Mouse (Mus musculus): ENCODE results near the gene Map2. TPM values are rescaled to one million over a fixed set of nuclear protein-coding genes. Genes with fewer than 3 reads are reported as not detected.

Map2 gene
- 1.8 and 4.7 TPM in 2 replicates for total RNA-seq (2012; rRNA removed)

DNA sequence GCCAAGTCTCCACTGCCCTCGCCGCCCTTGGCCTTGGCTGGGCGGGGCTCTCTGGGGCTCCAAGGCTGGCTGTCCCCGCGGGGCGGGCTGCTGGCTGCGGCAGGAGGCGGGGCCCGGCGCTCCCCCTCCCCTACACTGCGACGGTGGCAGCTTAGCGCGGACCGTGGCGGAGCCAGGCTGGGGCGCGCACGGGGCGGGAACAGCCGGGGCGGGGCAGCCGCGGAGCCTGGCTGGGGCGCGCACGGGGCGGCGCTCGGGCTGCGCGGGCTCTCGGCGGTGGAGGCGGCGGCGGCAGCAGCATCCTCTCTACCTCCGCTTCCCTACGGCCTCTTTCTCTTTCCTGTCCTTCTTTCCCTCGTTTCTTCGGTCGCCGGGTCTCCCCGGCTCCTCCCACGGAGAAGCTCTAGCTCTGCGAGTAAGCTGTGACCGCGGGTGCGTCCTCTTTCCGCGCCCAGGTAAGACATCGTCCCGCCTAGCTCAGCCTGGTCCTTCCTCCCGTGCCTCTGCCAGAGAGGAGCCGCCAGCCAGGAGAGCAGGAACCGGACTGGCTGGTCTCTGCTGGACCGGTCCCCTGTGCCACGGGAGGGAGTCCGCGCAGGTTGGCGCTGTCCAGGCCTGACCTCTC is at the start of gene Map2:
Map2 (plus strand) TSS at position 233 of the 625 bp plus-strand sequence.
- Histone ChIP-seq H3K4me1 (ENCODE audit: control insufficient read depth in 2 of 2, insufficient read depth in 2 of 2, low read length in 2 of 2, poor library complexity in 1 of 2) (peaks cover 0 to 7% of the 10 kb centered on the region in 2 experiments; a peak in 2 of 4 replicates), H3K36me3 (ENCODE audit: control insufficient read depth, insufficient read depth, low read length, poor library complexity, severe bottlenecking) (no peaks in the 10 kb centered on the region), H3K27ac (ENCODE audit: insufficient read depth, low read depth, low read length, poor library complexity, severe bottlenecking) (no peak within 1 kb of the TSS), H3K9me3 (ENCODE audit: control insufficient read depth, insufficient read depth, low read depth, low read length) (no peaks in the 10 kb centered on the region), H3K9ac (ENCODE audit: insufficient read depth, low read depth, low read length, poor library complexity, severe bottlenecking) (peak within 1 kb of the TSS; percentile 64), H3K4me3 (ENCODE audit: insufficient read depth in 1 of 2, low read depth in 1 of 2, low read length in 2 of 2, poor library complexity in 1 of 2, severe bottlenecking in 1 of 2) (peak within 1 kb of the TSS; percentile 79 to 96)
- in situ Hi-C loops (cut with MboI; ENCODE audit: low sequenced_read_pairs in 2 of 2, unreplicated experiment in 2 of 2) = no loop called here
- no peak for TF ChIP-seq ZNF384 (IDR thresholded peaks at IDR 0.05; ENCODE audit: low read depth, low read length)
- no peak for TF ChIP-seq MAFK (IDR thresholded peaks at IDR 0.05; ENCODE audit: insufficient read depth, low read depth, low read length)
- TF ChIP-seq HCFC1 (IDR thresholded peaks at IDR 0.05; ENCODE audit: borderline replicate concordance, insufficient read depth, low read length) = no peak
- no peak for TF ChIP-seq ZC3H11A (IDR thresholded peaks at IDR 0.05; ENCODE audit: borderline replicate concordance, low read depth, low read length)
- TF ChIP-seq CHD2 (IDR thresholded peaks at IDR 0.05; ENCODE audit: low read depth, low read length) = no peak
- DNase-seq (ENCODE audit: low read depth, low spot score) = peak; percentile 56

DNA sequence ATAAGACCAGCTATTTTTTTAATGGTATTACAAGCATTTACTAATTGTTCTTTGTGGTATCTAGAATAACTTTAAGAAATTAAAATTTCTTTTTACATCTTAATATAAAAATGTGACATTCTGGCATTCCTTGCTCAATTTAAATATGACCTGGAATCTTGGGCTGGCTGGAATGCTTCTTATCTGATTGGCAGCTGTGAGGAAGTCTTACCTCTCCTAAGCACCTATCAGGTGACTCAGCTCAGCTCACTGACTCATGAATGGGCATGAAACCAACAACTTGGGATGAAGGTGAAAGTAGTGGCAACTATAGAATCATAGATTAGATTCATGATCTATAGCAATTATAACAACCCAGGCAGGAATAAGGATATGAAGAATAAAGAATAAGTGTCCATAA is 42.1 kb upstream of the Map2 start:
- Histone ChIP-seq H3K9ac (ENCODE audit: insufficient read depth, low read depth, low read length, poor library complexity, severe bottlenecking) (no peak overlapping the region), H3K4me1 (ENCODE audit: control insufficient read depth in 2 of 2, insufficient read depth in 2 of 2, low read length in 2 of 2, poor library complexity in 1 of 2) (no peaks in the 10 kb centered on the region), H3K4me3 (ENCODE audit: insufficient read depth in 1 of 2, low read depth in 1 of 2, low read length in 2 of 2, poor library complexity in 1 of 2, severe bottlenecking in 1 of 2) (no peak overlapping the region), H3K36me3 (ENCODE audit: control insufficient read depth, insufficient read depth, low read length, poor library complexity, severe bottlenecking) (no peaks in the 10 kb centered on the region), H3K9me3 (ENCODE audit: control insufficient read depth, insufficient read depth, low read depth, low read length) (no peaks in the 10 kb centered on the region), H3K27ac (ENCODE audit: insufficient read depth, low read depth, low read length, poor library complexity, severe bottlenecking) (no peak overlapping the region)
- in situ Hi-C loops (cut with MboI; ENCODE audit: low sequenced_read_pairs in 2 of 2, unreplicated experiment in 2 of 2) = no loop called here
- TF ChIP-seq HCFC1 (IDR thresholded peaks at IDR 0.05; ENCODE audit: borderline replicate concordance, insufficient read depth, low read length) = no peak
- no peak for TF ChIP-seq MAFK (IDR thresholded peaks at IDR 0.05; ENCODE audit: insufficient read depth, low read depth, low read length)
- TF ChIP-seq ZC3H11A (IDR thresholded peaks at IDR 0.05; ENCODE audit: borderline replicate concordance, low read depth, low read length) = no peak
- TF ChIP-seq CHD2 (IDR thresholded peaks at IDR 0.05; ENCODE audit: low read depth, low read length) = no peak
- no peak for TF ChIP-seq ZNF384 (IDR thresholded peaks at IDR 0.05; ENCODE audit: low read depth, low read length)
- no peak for DNase-seq (ENCODE audit: low read depth, low spot score)

DNA sequence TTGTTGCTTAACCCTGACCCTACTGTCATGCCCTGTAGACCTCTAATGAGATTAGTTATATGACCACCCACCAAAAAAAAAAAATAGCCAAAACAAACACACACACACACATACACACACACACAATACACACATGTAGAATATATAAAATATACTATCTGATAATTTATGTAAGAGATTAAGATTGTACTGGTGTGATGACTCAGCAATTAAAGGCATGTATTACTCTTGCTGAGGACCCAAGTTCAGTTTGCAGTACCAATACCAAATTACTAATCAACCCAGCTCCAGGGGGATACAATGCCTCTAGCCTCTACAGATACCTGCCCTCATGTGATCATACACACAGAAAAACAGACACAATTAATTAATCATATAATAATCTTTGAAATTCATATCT is 39.7 kb upstream of the Map2 start:
- Histone ChIP-seq H3K36me3 (ENCODE audit: control insufficient read depth, insufficient read depth, low read length, poor library complexity, severe bottlenecking) (no peaks in the 10 kb centered on the region), H3K9ac (ENCODE audit: insufficient read depth, low read depth, low read length, poor library complexity, severe bottlenecking) (no peak overlapping the region), H3K9me3 (ENCODE audit: control insufficient read depth, insufficient read depth, low read depth, low read length) (no peaks in the 10 kb centered on the region), H3K27ac (ENCODE audit: insufficient read depth, low read depth, low read length, poor library complexity, severe bottlenecking) (no peak overlapping the region), H3K4me3 (ENCODE audit: insufficient read depth in 1 of 2, low read depth in 1 of 2, low read length in 2 of 2, poor library complexity in 1 of 2, severe bottlenecking in 1 of 2) (no peak overlapping the region), H3K4me1 (ENCODE audit: control insufficient read depth in 2 of 2, insufficient read depth in 2 of 2, low read length in 2 of 2, poor library complexity in 1 of 2) (no peaks in the 10 kb centered on the region)
- TF ChIP-seq MAFK (IDR thresholded peaks at IDR 0.05; ENCODE audit: insufficient read depth, low read depth, low read length) (peak; percentile 71), CHD2 (IDR thresholded peaks at IDR 0.05; ENCODE audit: low read depth, low read length) (no peak)
- in situ Hi-C loops (cut with MboI; ENCODE audit: low sequenced_read_pairs in 2 of 2, unreplicated experiment in 2 of 2) = no loop called here
- no peak for DNase-seq (ENCODE audit: low read depth, low spot score)

DNA sequence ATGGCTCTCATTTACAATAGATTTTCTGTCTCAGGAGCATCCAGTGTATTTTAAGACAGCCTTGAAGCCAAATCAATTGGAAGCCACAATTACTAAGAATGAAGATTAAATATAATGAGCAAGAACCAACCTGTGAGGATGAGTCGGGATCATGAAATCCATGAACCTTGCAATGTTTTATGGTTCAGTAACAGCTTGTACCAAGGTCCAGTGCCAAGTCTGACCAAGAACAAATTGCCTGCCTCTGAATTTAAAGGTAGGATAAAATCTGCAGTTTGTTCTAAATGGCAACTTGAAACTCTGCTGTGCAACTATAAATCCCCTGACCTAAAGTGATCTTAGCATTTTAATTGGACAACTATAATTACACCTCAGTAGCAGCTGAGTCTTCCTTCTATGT is 34.4 kb upstream of the Map2 start:
- Histone ChIP-seq H3K4me1 (ENCODE audit: control insufficient read depth in 2 of 2, insufficient read depth in 2 of 2, low read length in 2 of 2, poor library complexity in 1 of 2) (no peaks in the 10 kb centered on the region), H3K9me3 (ENCODE audit: control insufficient read depth, insufficient read depth, low read depth, low read length) (no peaks in the 10 kb centered on the region), H3K9ac (ENCODE audit: insufficient read depth, low read depth, low read length, poor library complexity, severe bottlenecking) (no peak overlapping the region), H3K4me3 (ENCODE audit: insufficient read depth in 1 of 2, low read depth in 1 of 2, low read length in 2 of 2, poor library complexity in 1 of 2, severe bottlenecking in 1 of 2) (no peak overlapping the region), H3K27ac (ENCODE audit: insufficient read depth, low read depth, low read length, poor library complexity, severe bottlenecking) (no peak overlapping the region), H3K36me3 (ENCODE audit: control insufficient read depth, insufficient read depth, low read length, poor library complexity, severe bottlenecking) (no peaks in the 10 kb centered on the region)
- no peak for DNase-seq (ENCODE audit: low read depth, low spot score)
- in situ Hi-C loops (cut with MboI; ENCODE audit: low sequenced_read_pairs in 2 of 2, unreplicated experiment in 2 of 2) = no loop called here
- TF ChIP-seq CHD2 (IDR thresholded peaks at IDR 0.05; ENCODE audit: low read depth, low read length) = no peak
- TF ChIP-seq ZC3H11A (IDR thresholded peaks at IDR 0.05; ENCODE audit: borderline replicate concordance, low read depth, low read length) = no peak
- no peak for TF ChIP-seq ZNF384 (IDR thresholded peaks at IDR 0.05; ENCODE audit: low read depth, low read length)
- no peak for TF ChIP-seq MAFK (IDR thresholded peaks at IDR 0.05; ENCODE audit: insufficient read depth, low read depth, low read length)
- no peak for TF ChIP-seq HCFC1 (IDR thresholded peaks at IDR 0.05; ENCODE audit: borderline replicate concordance, insufficient read depth, low read length)

DNA sequence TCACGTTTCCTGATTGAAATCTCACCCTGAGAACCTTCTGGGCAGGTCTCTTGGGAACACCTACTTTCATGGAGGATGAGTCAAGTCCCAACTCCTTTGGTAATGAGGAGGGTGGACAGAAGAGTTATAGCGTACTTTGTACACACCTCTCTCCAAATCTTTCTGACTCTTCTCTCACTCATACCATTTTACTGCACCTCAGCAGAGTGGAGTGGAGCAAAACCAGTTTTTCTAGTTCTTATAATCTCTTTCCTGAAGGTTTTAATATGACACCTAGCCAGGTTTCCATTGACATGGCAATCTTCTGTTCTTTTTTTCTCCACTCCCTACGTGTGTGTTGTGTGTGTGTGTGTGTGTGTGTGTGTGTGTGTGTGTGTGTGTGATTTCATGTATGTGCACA is 29.9 kb upstream of the Map2 start:
- Histone ChIP-seq H3K4me3 (ENCODE audit: insufficient read depth in 1 of 2, low read depth in 1 of 2, low read length in 2 of 2, poor library complexity in 1 of 2, severe bottlenecking in 1 of 2) (no peak overlapping the region), H3K27ac (ENCODE audit: insufficient read depth, low read depth, low read length, poor library complexity, severe bottlenecking) (no peak overlapping the region)
- no peak for DNase-seq (ENCODE audit: low read depth, low spot score)

More for the DNA sequence above, 29.9 kb upstream of the Map2 start:
- H3K4me1 ChIP-seq (ENCODE audit: control insufficient read depth in 2 of 2, insufficient read depth in 2 of 2, low read length in 2 of 2, poor library complexity in 1 of 2) = no peaks in the 10 kb centered on the region
- in situ Hi-C loops (cut with MboI; ENCODE audit: low sequenced_read_pairs in 2 of 2, unreplicated experiment in 2 of 2) = no loop called here
- no peaks in the 10 kb centered on the region; the same call in 1 of the 2 replicates for H3K9me3 ChIP-seq (ENCODE audit: control insufficient read depth, insufficient read depth, low read depth, low read length)
- TF ChIP-seq MAFK (IDR thresholded peaks at IDR 0.05; ENCODE audit: insufficient read depth, low read depth, low read length) (no peak), ZNF384 (IDR thresholded peaks at IDR 0.05; ENCODE audit: low read depth, low read length) (no peak), CHD2 (IDR thresholded peaks at IDR 0.05; ENCODE audit: low read depth, low read length) (no peak), ZC3H11A (IDR thresholded peaks at IDR 0.05; ENCODE audit: borderline replicate concordance, low read depth, low read length) (no peak), HCFC1 (IDR thresholded peaks at IDR 0.05; ENCODE audit: borderline replicate concordance, insufficient read depth, low read length) (no peak)
- no peaks in the 10 kb centered on the region for H3K36me3 ChIP-seq (ENCODE audit: control insufficient read depth, insufficient read depth, low read length, poor library complexity, severe bottlenecking)
- no peak overlapping the region for H3K9ac ChIP-seq (ENCODE audit: insufficient read depth, low read depth, low read length, poor library complexity, severe bottlenecking)

Data from ES-E14 (cell line).